Mouse (Mus musculus) liver, embryonic 14.5 days (tissue): ENCODE data around the gene Elovl3. TPM values are rescaled to one million over a fixed set of nuclear protein-coding genes. Genes with fewer than 3 reads are reported as not detected.

ENCODE experiments used
- ATAC-seq: fragments of 200-750 bp; cut with Nextera tagmentation; 2 replicates; pipeline ENCODE4 v1.8.0; 2017; ENCODE audit warnings: moderate number of reproducible peaks, mild to moderate bottlenecking, moderate library complexity; ENCODE audit not compliant: insufficient read depth
- DNase-seq, 3 experiments: peaks; one replicate each; pipeline ENCODE4 v3.0.0-alpha.2; 2012 to 2013; ENCODE audit warnings: low read depth in 3 of 3, low spot score in 3 of 3
- H3K27ac ChIP-seq: fragments of 300-500 bp; sonication (generic); 2 replicates; pipeline ENCODE4 v1.5.1; 2014; ENCODE audit warnings: moderate library complexity, mild to moderate bottlenecking, control low read depth, inconsistent platforms
- H3K27me3 ChIP-seq: fragments of 300-500 bp; sonication (generic); 2 replicates; pipeline ENCODE4 v1.6.1; 2014; ENCODE audit warnings: mild to moderate bottlenecking, low read length, moderate library complexity; ENCODE audit not compliant: control insufficient read depth, insufficient read depth
- H3K36me3 ChIP-seq: fragments of 300-500 bp; sonication (generic); replicated peaks from 2 replicates; pipeline ENCODE4 v1.6.1; 2014; ENCODE audit warnings: low read depth; ENCODE audit not compliant: control insufficient read depth, insufficient read depth
- H3K4me1 ChIP-seq, 2 experiments: fragments of 200-500 bp in 1 of 2; fragments of 300-500 bp in 1 of 2; sonication (generic) in 1 of 2; replicated peaks; 2 replicates each; pipeline ENCODE4 v1.6.1; 2012 to 2014; ENCODE audit warnings: antibody characterized with exemption in 1 of 2, inconsistent platforms in 1 of 2, low read length in 1 of 2; ENCODE audit not compliant: control insufficient read depth in 2 of 2, insufficient read depth in 2 of 2
- H3K4me2 ChIP-seq: fragments of 300-500 bp; sonication (generic); 2 replicates; pipeline ENCODE4 v1.6.1; 2014; ENCODE audit warnings: low read depth, mild to moderate bottlenecking, control low read depth, moderate library complexity
- H3K4me3 ChIP-seq, 2 experiments: fragments of 200-500 bp in 1 of 2; fragments of 300-500 bp in 1 of 2; sonication (generic) in 1 of 2; 2 replicates each; pipeline ENCODE4 v1.5.1; 2012 to 2014; ENCODE audit warnings: low read depth in 2 of 2, low read length in 2 of 2, mild to moderate bottlenecking in 2 of 2, control low read depth in 1 of 2, inconsistent platforms in 1 of 2, moderate library complexity in 1 of 2; ENCODE audit not compliant: insufficient read depth in 1 of 2
- H3K9ac ChIP-seq: fragments of 300-500 bp; sonication (generic); replicated peaks from 2 replicates; pipeline ENCODE4 v1.6.1; 2014; ENCODE audit warnings: mild to moderate bottlenecking, control low read depth, moderate library complexity
- H3K9me3 ChIP-seq: fragments of 300-500 bp; sonication (generic); 2 replicates; pipeline ENCODE4 v1.6.1; 2016; ENCODE audit warnings: low read length, mixed read lengths; ENCODE audit not compliant: control insufficient read depth
- CTCF ChIP-seq: IDR thresholded peaks from 2 replicates; pipeline ENCODE4 v1.5.1; 2016; ENCODE audit warnings: antibody characterized with exemption, low read depth, control low read depth
- EP300 ChIP-seq: IDR thresholded peaks from 2 replicates; pipeline ENCODE4 v1.6.1; 2016; ENCODE audit warnings: antibody characterized with exemption, low read depth
- WGBS: fragments of 180-500 bp; shearing (Covaris S2); extraction: QIAGEN DNeasy Blood & Tissue Kit; methylation state at CpG from one replicate; pipeline ENCODE4 v1.1.7; 2014; ENCODE audit not compliant: insufficient replicate concordance; 5-methylcytosine and 5-hydroxymethylcytosine counted together
- polyA plus RNA-seq, 2 experiments: library from polyadenylated mRNA; depleted of rRNA in 1 of 2; stranded (reverse) in 1 of 2; unstranded in 1 of 2; fragments of >200 nt; fragmentation: Nextera tagmentation in 1 of 2; extraction: Ambion mirVana in 1 of 2; gene quantifications; 2 replicates each; pipeline versions ENCODE4 v1.2.1 to v1.2.3; 2012 to 2014

Gene Elovl3
- polyA plus RNA-seq, 2 experiments, result 0.02 TPM; not detected in 1

GRCm38 (mm10) chr19:46135297-46135696, 3.6 kb downstream of the Elovl3 start:
- Histone ChIP-seq H3K4me2 (peak overlapping the region; percentile 66), H3K9me3 (no peaks in the 10 kb centered on the region), H3K9ac (no peak overlapping the region), H3K4me1 (peaks cover 6 to 8% of the 10 kb centered on the region in 2 experiments), H3K27me3 (peaks cover 91% of the 10 kb centered on the region), H3K27ac (no peak overlapping the region), H3K4me3 (peak overlapping the region; percentile 8 to 52; a peak in 3 of 4 replicates), H3K36me3 (no peaks in the 10 kb centered on the region)
- WGBS, result under 1% methylated on average over 12 of the region's 12 CpGs
- peak; percentile 99 for TF ChIP-seq CTCF
- TF ChIP-seq EP300, result no peak
- DNase-seq (peak; percentile 44 to 59 (median 54)), ATAC-seq (peak; percentile 34; the same call in 1 of the 2 replicates)

- Histone ChIP-seq H3K9ac (no peak overlapping the region; the same call in 1 of the 2 replicates), H3K36me3 (no peaks in the 10 kb centered on the region), H3K4me2 (peak overlapping the region; percentile 66), H3K27me3 (peaks cover 89% of the 10 kb centered on the region), H3K9me3 (no peaks in the 10 kb centered on the region), H3K4me3 (peak overlapping the region; percentile 8 to 52; a peak in 3 of 4 replicates), H3K4me1 (peaks cover 6 to 8% of the 10 kb centered on the region in 2 experiments), H3K27ac (no peak overlapping the region)
- TF ChIP-seq EP300 (no peak), CTCF (peak; percentile 75)
- ATAC-seq (peak; percentile 48; the same call in 1 of the 2 replicates), DNase-seq (peak in 1 of 3 experiments; percentile 40)
- 1% methylated on average over 77 of the region's 79 CpGs for WGBS
Measured at GRCm38 (mm10) chr19:46135789-46136638, 4.3 kb downstream of the Elovl3 start.

- Histone ChIP-seq H3K9ac (no peak overlapping the region), H3K4me2 (peak overlapping the region; percentile 66), H3K27ac (no peak overlapping the region), H3K9me3 (no peaks in the 10 kb centered on the region), H3K4me3 (peak overlapping the region; percentile 8 to 52; a peak in 3 of 4 replicates), H3K27me3 (peaks cover 87% of the 10 kb centered on the region), H3K4me1 (peaks cover 6% of the 10 kb centered on the region in 2 experiments), H3K36me3 (no peaks in the 10 kb centered on the region)
- whole genome bisulfite sequencing, result 3% methylated on average over 49 of the region's 49 CpGs
- TF ChIP-seq CTCF (peak; percentile 96), EP300 (no peak)
- peak; percentile 75 for ATAC-seq
- DNase-seq, result peak; percentile 63 to 72 (median 65)
Measured at GRCm38 (mm10) chr19:46136639-46137580, 5.2 kb downstream of the Elovl3 start.

- no peak for ATAC-seq
- H3K4me3 ChIP-seq, result no peak overlapping the region
- no peaks in the 10 kb centered on the region for H3K9me3 ChIP-seq
- no peak for TF ChIP-seq EP300
- TF ChIP-seq CTCF, result no peak
- no peak overlapping the region for H3K4me2 ChIP-seq
- peaks cover 84% of the 10 kb centered on the region for H3K27me3 ChIP-seq
- H3K9ac ChIP-seq, result no peak overlapping the region
- 39% methylated on average over 2 of the region's 2 CpGs for WGBS
- no peak overlapping the region for H3K27ac ChIP-seq
- no peaks in the 10 kb centered on the region for H3K36me3 ChIP-seq
- H3K4me1 ChIP-seq, result peaks cover 5 to 6% of the 10 kb centered on the region in 2 experiments
- DNase-seq, result no peak
Measured at GRCm38 (mm10) chr19:46140324-46140723, 8.6 kb downstream of the Elovl3 start.
